Mouse (Mus musculus) lung, postnatal 0 days (tissue): ENCODE measurements around the gene Slc45a1. TPM values are rescaled to one million over a fixed set of nuclear protein-coding genes. Genes with fewer than 3 reads are reported as not detected.
A peak's percentile ranks its signal among the peaks of the same experiment; 100 is the strongest.

Experiments
- ATAC-seq: fragments of 200-750 bp; cut with Nextera tagmentation; 2 replicates; pipeline ENCODE4 v1.8.0; 2017; ENCODE audit warnings: moderate library complexity
- DNase-seq: peaks from one replicate; pipeline ENCODE4 v3.0.0-alpha.2; 2016; ENCODE audit warnings: low spot score
- H3K27ac ChIP-seq: fragments of 300-500 bp; sonication (generic); 2 replicates; pipeline ENCODE4 v1.5.1; 2014; ENCODE audit warnings: antibody characterized with exemption, mild to moderate bottlenecking, low read length, mixed read lengths
- H3K27me3 ChIP-seq: fragments of 300-500 bp; sonication (generic); replicated peaks from 2 replicates; pipeline ENCODE4 v1.6.1; 2014; ENCODE audit warnings: low read length, mixed read lengths; ENCODE audit not compliant: insufficient read depth
- H3K36me3 ChIP-seq: fragments of 300-500 bp; sonication (generic); 2 replicates; pipeline ENCODE4 v1.6.1; 2014; ENCODE audit warnings: low read length, mixed read lengths; ENCODE audit not compliant: insufficient read depth
- H3K4me1 ChIP-seq: fragments of 300-500 bp; sonication (generic); 2 replicates; pipeline ENCODE4 v1.6.1; 2014; ENCODE audit warnings: antibody characterized with exemption, low read depth, low read length, mixed read lengths; ENCODE audit not compliant: insufficient read depth
- H3K4me2 ChIP-seq: fragments of 300-500 bp; sonication (generic); replicated peaks from 2 replicates; pipeline ENCODE4 v1.6.1; 2014; ENCODE audit warnings: low read depth, mild to moderate bottlenecking, low read length, moderate library complexity, mixed read lengths
- H3K4me3 ChIP-seq: fragments of 300-500 bp; sonication (generic); 2 replicates; pipeline ENCODE4 v1.5.1; 2014; ENCODE audit warnings: low read depth, low read length
- H3K9ac ChIP-seq: fragments of 300-500 bp; sonication (generic); replicated peaks from 2 replicates; pipeline ENCODE4 v1.6.1; 2014; ENCODE audit warnings: low read depth, mild to moderate bottlenecking
- H3K9me3 ChIP-seq: fragments of 300-500 bp; sonication (generic); 2 replicates; pipeline ENCODE4 v1.6.1; 2016; ENCODE audit warnings: low read length, mixed read lengths
- CTCF ChIP-seq: IDR thresholded peaks from 2 replicates; pipeline ENCODE4 v1.5.1; 2016; ENCODE audit warnings: antibody characterized with exemption, mild to moderate bottlenecking
- EP300 ChIP-seq: IDR thresholded peaks from 2 replicates; pipeline ENCODE4 v1.6.1; 2016; ENCODE audit warnings: antibody characterized with exemption, mild to moderate bottlenecking, control low read depth
- WGBS: fragments of 180-500 bp; shearing (Covaris S2); extraction: QIAGEN DNeasy Blood & Tissue Kit; methylation state at CpG from one replicate; pipeline ENCODE4 v1.1.7; 2014; 5-methylcytosine and 5-hydroxymethylcytosine counted together
- polyA plus RNA-seq: library from polyadenylated mRNA; unstranded; fragments of >200 nt; fragmentation: Nextera tagmentation; extraction: Ambion mirVana; gene quantifications from 2 replicates; pipeline ENCODE4 v1.2.1, GENCODE M21; 2015

Gene Slc45a1
- polyA plus RNA-seq, 1 experiment from 2014 or later: 0.04 TPM

GRCm38 (mm10) chr4:150625425-150625824 is 26.5 kb downstream of the Slc45a1 start:
- DNase-seq (peak; percentile 79), ATAC-seq (peak; percentile 71)
- Histone ChIP-seq H3K4me1 (peaks cover 4% of the 10 kb centered on the region; the same call in 1 of the 2 replicates), H3K4me2 (no peak overlapping the region), H3K36me3 (no peaks in the 10 kb centered on the region), H3K27me3 (no peaks in the 10 kb centered on the region), H3K27ac (no peak overlapping the region), H3K4me3 (no peak overlapping the region), H3K9ac (no peak overlapping the region), H3K9me3 (no peaks in the 10 kb centered on the region)
- TF ChIP-seq EP300 (no peak), CTCF (peak; percentile 92)
- WGBS: 22% methylated on average over 1 of the region's 1 CpGs

DNA sequence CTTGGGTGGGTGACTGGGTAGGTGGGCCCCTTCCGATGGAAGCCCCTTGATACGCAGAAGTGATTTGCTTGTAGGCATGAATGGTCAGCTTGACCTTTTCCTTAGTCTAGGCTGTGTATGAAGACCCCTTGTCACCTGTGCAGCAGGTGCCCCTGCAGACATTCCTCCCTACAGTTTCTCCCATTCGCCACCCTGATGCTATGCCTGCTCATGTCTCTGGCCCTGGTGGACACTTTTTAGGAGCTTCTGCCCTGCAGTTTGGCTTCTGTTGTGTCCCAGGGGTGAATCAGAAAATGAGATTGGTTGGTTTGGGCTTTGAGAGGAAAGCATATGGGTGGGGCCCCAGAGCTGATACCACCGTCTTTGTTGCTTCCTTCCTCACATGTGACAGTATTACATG is 27.0 kb downstream of the Slc45a1 start:
- DNase-seq (no peak), ATAC-seq (no peak)
- H3K4me2 ChIP-seq: no peak overlapping the region
- no peaks in the 10 kb centered on the region for H3K27me3 ChIP-seq
- no peaks in the 10 kb centered on the region for H3K36me3 ChIP-seq
- H3K9me3 ChIP-seq: no peaks in the 10 kb centered on the region
- WGBS: 67% methylated on average over 4 of the region's 4 CpGs
- no peak for TF ChIP-seq CTCF
- TF ChIP-seq EP300: no peak
- no peak overlapping the region for H3K9ac ChIP-seq
- H3K4me1 ChIP-seq: peaks cover 4% of the 10 kb centered on the region; the same call in 1 of the 2 replicates
- no peak overlapping the region for H3K27ac ChIP-seq
- H3K4me3 ChIP-seq: no peak overlapping the region

GRCm38 (mm10) chr4:150624214-150624823 is 27.7 kb downstream of the Slc45a1 start:
- Histone ChIP-seq H3K9me3 (no peaks in the 10 kb centered on the region), H3K4me1 (peaks cover 4% of the 10 kb centered on the region; the same call in 1 of the 2 replicates), H3K4me3 (no peak overlapping the region), H3K27me3 (no peaks in the 10 kb centered on the region), H3K36me3 (0 out of 2 replicates have a peak, but pooled peaks cover 1% of the 10 kb centered on the region), H3K9ac (no peak overlapping the region), H3K4me2 (no peak overlapping the region), H3K27ac (no peak overlapping the region)
- ATAC-seq (no peak), DNase-seq (no peak)
- WGBS: 68% methylated on average over 11 of the region's 11 CpGs
- TF ChIP-seq CTCF: no peak
- no peak for TF ChIP-seq EP300

GRCm38 (mm10) chr4:150622641-150623040 is 29.3 kb downstream of the Slc45a1 start:
- no peak for DNase-seq
- ATAC-seq: no peak
- Histone ChIP-seq H3K4me3 (no peak overlapping the region), H3K27ac (no peak overlapping the region), H3K9me3 (no peaks in the 10 kb centered on the region), H3K4me2 (no peak overlapping the region), H3K36me3 (peaks cover 17% of the 10 kb centered on the region; the same call in 1 of the 2 replicates), H3K4me1 (peaks cover 4% of the 10 kb centered on the region; the same call in 1 of the 2 replicates), H3K9ac (no peak overlapping the region), H3K27me3 (no peaks in the 10 kb centered on the region)
- TF ChIP-seq CTCF (no peak), EP300 (no peak)
- WGBS: 93% methylated on average over 13 of the region's 13 CpGs

DNA sequence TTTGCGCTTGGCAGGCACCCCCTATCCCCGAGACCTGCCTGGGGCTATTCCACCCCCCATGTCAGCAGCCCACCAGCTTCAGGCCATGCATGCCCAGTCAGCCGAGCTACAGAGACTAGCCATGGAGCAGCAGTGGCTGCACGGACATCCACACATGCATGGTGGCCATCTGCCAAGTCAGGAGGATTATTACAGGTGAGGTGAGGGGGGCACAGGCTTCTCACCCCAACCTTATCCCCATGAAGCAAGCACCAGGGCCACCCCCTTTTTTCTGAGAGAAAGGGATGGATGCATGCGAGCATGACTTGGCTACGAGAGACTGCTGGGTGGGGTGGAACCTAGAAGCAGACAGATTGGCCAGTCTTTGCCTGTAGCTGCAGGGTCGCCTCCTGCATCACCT is 33.0 kb downstream of the Slc45a1 start:
- H3K27me3 ChIP-seq: no peaks in the 10 kb centered on the region
- no peak overlapping the region for H3K27ac ChIP-seq
- peaks cover 45% of the 10 kb centered on the region for H3K36me3 ChIP-seq
- H3K9me3 ChIP-seq: no peaks in the 10 kb centered on the region
- ATAC-seq (no peak), DNase-seq (no peak)
- 74% methylated on average over 7 of the region's 7 CpGs for WGBS
- TF ChIP-seq EP300: no peak
- TF ChIP-seq CTCF: no peak
- H3K4me2 ChIP-seq: no peak overlapping the region
- no peak overlapping the region for H3K9ac ChIP-seq
- H3K4me1 ChIP-seq: no peaks in the 10 kb centered on the region
- H3K4me3 ChIP-seq: no peak overlapping the region

DNA sequence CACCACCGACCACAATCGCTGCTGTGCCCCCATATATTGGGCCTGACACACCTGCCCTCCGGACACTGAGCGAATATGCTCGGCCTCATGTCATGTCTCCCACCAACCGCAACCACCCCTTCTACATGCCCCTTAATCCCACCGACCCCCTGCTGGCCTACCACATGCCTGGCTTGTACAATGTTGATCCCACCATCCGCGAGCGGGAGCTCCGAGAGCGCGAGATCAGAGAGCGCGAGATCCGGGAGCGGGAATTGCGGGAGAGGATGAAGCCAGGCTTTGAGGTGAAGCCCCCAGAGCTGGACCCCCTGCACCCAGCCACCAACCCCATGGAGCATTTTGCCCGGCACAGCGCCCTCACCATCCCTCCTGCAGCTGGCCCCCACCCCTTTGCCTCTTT is 35.1 kb downstream of the Slc45a1 start:
- no peaks in the 10 kb centered on the region for H3K9me3 ChIP-seq
- ATAC-seq (no peak), DNase-seq (no peak)
- H3K9ac ChIP-seq: no peak overlapping the region
- H3K4me1 ChIP-seq: no peaks in the 10 kb centered on the region
- no peak overlapping the region for H3K4me3 ChIP-seq
- TF ChIP-seq EP300 (no peak), CTCF (no peak)
- H3K27me3 ChIP-seq: no peaks in the 10 kb centered on the region
- H3K36me3 ChIP-seq: peaks cover 64% of the 10 kb centered on the region
- H3K4me2 ChIP-seq: no peak overlapping the region
- no peak overlapping the region for H3K27ac ChIP-seq
- 93% methylated on average over 20 of the region's 20 CpGs for WGBS
